Mouse (Mus musculus): ENCODE measurements around the gene Galnt12. TPM values are rescaled to one million over a fixed set of nuclear protein-coding genes. Genes with fewer than 3 reads are reported as not detected.
"Not testable (repeated sequence)": the region's sequence is repeated elsewhere in the genome, so short reads cannot be mapped to it uniquely, and the experiment has no call there.

Galnt12 gene
- polyA plus RNA-seq, 1 experiment from 2014 or later = 2.1 TPM

- Histone ChIP-seq H3K4me2 (ENCODE audit: low read length) (no peak overlapping the region), H3K9ac (ENCODE audit: low read length) (no peak overlapping the region), H3K27me3 (ENCODE audit: control insufficient read depth, insufficient read depth, low read length) (0 out of 2 replicates have a peak, but pooled peaks cover 5% of the 10 kb centered on the region), H3K4me1 (ENCODE audit: control insufficient read depth in 2 of 2, insufficient read depth in 2 of 2, low read length in 2 of 2) (peaks cover 2 to 9% of the 10 kb centered on the region in 2 experiments; a peak in 2 of 4 replicates), H3K9me3 (ENCODE audit: control insufficient read depth, low read length) (0 out of 2 replicates have a peak, but pooled peaks cover 2% of the 10 kb centered on the region), H3K27ac (replicated peaks in 1 of 2; ENCODE audit: control insufficient read depth in 1 of 2, insufficient read depth in 1 of 2, low read depth in 2 of 2, low read length in 2 of 2) (no peak overlapping the region), H3K4me3 (ENCODE audit: control insufficient read depth in 1 of 2, insufficient read depth in 1 of 2, low read depth in 1 of 2, low read length in 2 of 2) (no peak overlapping the region), H3K36me3 (ENCODE audit: control insufficient read depth, insufficient read depth, low read length) (no peaks in the 10 kb centered on the region)
- 75% methylated on average over 9 of the region's 9 CpGs for WGBS
- ATAC-seq (ENCODE audit: insufficient number of reproducible peaks, insufficient read depth, low FRiP score, low read depth) = no peak
These were observed 39.8 kb upstream of the Galnt12 start for GRCm38 (mm10) chr4:47051905-47052304.

GRCm38 (mm10) chr4:47055170-47055569, 36.5 kb upstream of the Galnt12 start:
- 86% methylated on average over 9 of the region's 9 CpGs for WGBS
- H3K4me3 ChIP-seq (ENCODE audit: control insufficient read depth in 1 of 2, insufficient read depth in 1 of 2, low read depth in 1 of 2, low read length in 2 of 2); H3K36me3 ChIP-seq (ENCODE audit: control insufficient read depth, insufficient read depth, low read length); H3K9ac ChIP-seq (ENCODE audit: low read length); H3K27me3 ChIP-seq (ENCODE audit: control insufficient read depth, insufficient read depth, low read length); H3K4me2 ChIP-seq (ENCODE audit: low read length); ATAC-seq (ENCODE audit: insufficient number of reproducible peaks, insufficient read depth, low FRiP score, low read depth); H3K9me3 ChIP-seq (ENCODE audit: control insufficient read depth, low read length); H3K27ac ChIP-seq (replicated peaks in 1 of 2; ENCODE audit: control insufficient read depth in 1 of 2, insufficient read depth in 1 of 2, low read depth in 2 of 2, low read length in 2 of 2): not testable (repeated sequence)
- H3K4me1 ChIP-seq (ENCODE audit: control insufficient read depth in 2 of 2, insufficient read depth in 2 of 2, low read length in 2 of 2) = peaks cover 2 to 13% of the 10 kb centered on the region in 2 experiments; a peak in 3 of 4 replicates

DNA sequence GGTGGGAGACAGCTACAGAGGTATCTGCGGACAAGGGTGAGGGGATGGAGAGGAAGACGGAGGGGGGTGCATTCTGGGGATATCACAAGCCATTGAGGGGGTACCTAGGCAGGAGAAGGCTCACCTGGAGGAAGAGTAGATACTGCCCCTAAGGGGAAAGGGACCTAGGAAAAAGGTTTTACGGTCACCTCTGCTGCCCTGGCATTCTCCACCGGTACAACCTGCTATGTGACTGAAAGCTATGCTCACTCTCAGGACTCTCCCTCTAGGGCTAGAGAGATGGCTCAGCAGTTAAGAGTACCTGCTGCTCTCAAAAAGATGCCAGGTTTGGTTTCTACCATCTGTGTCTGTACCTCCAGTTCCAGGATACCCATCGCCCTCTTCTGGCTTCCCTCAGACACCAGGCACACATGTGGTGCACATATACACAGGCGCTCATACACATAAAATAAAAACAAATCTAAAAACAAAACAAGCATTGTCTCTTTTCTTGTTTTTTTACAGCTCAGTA, 36.1 kb upstream of the Galnt12 start:
- H3K27me3 ChIP-seq (ENCODE audit: control insufficient read depth, insufficient read depth, low read length) = 0 out of 2 replicates have a peak, but pooled peaks cover 5% of the 10 kb centered on the region
- 95% methylated on average over 6 of the region's 6 CpGs for WGBS

GRCm38 (mm10) chr4:47056791-47057509, 34.8 kb upstream of the Galnt12 start, which contains the start of gene Anks6:
Anks6 (minus strand) TSS chr4:47057427.
- Histone ChIP-seq H3K9ac (ENCODE audit: low read length) (peak within 1 kb of the TSS; percentile 84), H3K9me3 (ENCODE audit: control insufficient read depth, low read length) (0 out of 2 replicates have a peak, but pooled peaks cover 2% of the 10 kb centered on the region), H3K4me1 (ENCODE audit: control insufficient read depth in 2 of 2, insufficient read depth in 2 of 2, low read length in 2 of 2) (peaks cover 0 to 4% of the 10 kb centered on the region in 2 experiments; a peak in 1 of 4 replicates), H3K27me3 (ENCODE audit: control insufficient read depth, insufficient read depth, low read length) (0 out of 2 replicates have a peak, but pooled peaks cover 2% of the 10 kb centered on the region), H3K4me3 (ENCODE audit: control insufficient read depth in 1 of 2, insufficient read depth in 1 of 2, low read depth in 1 of 2, low read length in 2 of 2) (peak within 1 kb of the TSS; percentile 74 to 82), H3K27ac (replicated peaks in 1 of 2; ENCODE audit: control insufficient read depth in 1 of 2, insufficient read depth in 1 of 2, low read depth in 2 of 2, low read length in 2 of 2) (peak within 1 kb of the TSS in 1 of 2 experiments; percentile 44; a peak in 1 of 4 replicates), H3K4me2 (ENCODE audit: low read length) (peak within 1 kb of the TSS; percentile 86), H3K36me3 (ENCODE audit: control insufficient read depth, insufficient read depth, low read length) (no peaks in the 10 kb centered on the region)
- ATAC-seq (ENCODE audit: insufficient number of reproducible peaks, insufficient read depth, low FRiP score, low read depth) = peak; percentile 89
- under 1% methylated on average over 84 of the region's 86 CpGs for WGBS

More for the DNA sequence above, 36.1 kb upstream of the Galnt12 start:
- Histone ChIP-seq H3K36me3 (ENCODE audit: control insufficient read depth, insufficient read depth, low read length) (no peaks in the 10 kb centered on the region), H3K27ac (replicated peaks in 1 of 2; ENCODE audit: control insufficient read depth in 1 of 2, insufficient read depth in 1 of 2, low read depth in 2 of 2, low read length in 2 of 2) (no peak overlapping the region), H3K9ac (ENCODE audit: low read length) (no peak overlapping the region), H3K4me2 (ENCODE audit: low read length) (no peak overlapping the region), H3K9me3 (ENCODE audit: control insufficient read depth, low read length) (0 out of 2 replicates have a peak, but pooled peaks cover 2% of the 10 kb centered on the region), H3K4me1 (ENCODE audit: control insufficient read depth in 2 of 2, insufficient read depth in 2 of 2, low read length in 2 of 2) (peaks cover 2 to 10% of the 10 kb centered on the region in 2 experiments; a peak in 3 of 4 replicates), H3K4me3 (ENCODE audit: control insufficient read depth in 1 of 2, insufficient read depth in 1 of 2, low read depth in 1 of 2, low read length in 2 of 2) (no peak overlapping the region)
- no peak for ATAC-seq (ENCODE audit: insufficient number of reproducible peaks, insufficient read depth, low FRiP score, low read depth)

- Histone ChIP-seq H3K9me3 (ENCODE audit: control insufficient read depth, low read length) (0 out of 2 replicates have a peak, but pooled peaks cover 2% of the 10 kb centered on the region), H3K27me3 (ENCODE audit: control insufficient read depth, insufficient read depth, low read length) (no peaks in the 10 kb centered on the region), H3K4me2 (ENCODE audit: low read length) (peak overlapping the region; percentile 86), H3K36me3 (ENCODE audit: control insufficient read depth, insufficient read depth, low read length) (no peaks in the 10 kb centered on the region), H3K4me1 (ENCODE audit: control insufficient read depth in 2 of 2, insufficient read depth in 2 of 2, low read length in 2 of 2) (peaks cover 0 to 4% of the 10 kb centered on the region in 2 experiments; a peak in 1 of 4 replicates), H3K27ac (replicated peaks in 1 of 2; ENCODE audit: control insufficient read depth in 1 of 2, insufficient read depth in 1 of 2, low read depth in 2 of 2, low read length in 2 of 2) (peak overlapping the region in 1 of 2 experiments; percentile 6; a peak in 1 of 4 replicates), H3K9ac (ENCODE audit: low read length) (peak overlapping the region; percentile 84), H3K4me3 (ENCODE audit: control insufficient read depth in 1 of 2, insufficient read depth in 1 of 2, low read depth in 1 of 2, low read length in 2 of 2) (peak overlapping the region; percentile 74 to 82)
- 33% methylated on average over 24 of the region's 25 CpGs for WGBS
- 0 out of 2 replicates have a peak, but pooled peaks have one; percentile 7 for ATAC-seq (ENCODE audit: insufficient number of reproducible peaks, insufficient read depth, low FRiP score, low read depth)
These were observed 34.0 kb upstream of the Galnt12 start for GRCm38 (mm10) chr4:47057510-47058325.

DNA sequence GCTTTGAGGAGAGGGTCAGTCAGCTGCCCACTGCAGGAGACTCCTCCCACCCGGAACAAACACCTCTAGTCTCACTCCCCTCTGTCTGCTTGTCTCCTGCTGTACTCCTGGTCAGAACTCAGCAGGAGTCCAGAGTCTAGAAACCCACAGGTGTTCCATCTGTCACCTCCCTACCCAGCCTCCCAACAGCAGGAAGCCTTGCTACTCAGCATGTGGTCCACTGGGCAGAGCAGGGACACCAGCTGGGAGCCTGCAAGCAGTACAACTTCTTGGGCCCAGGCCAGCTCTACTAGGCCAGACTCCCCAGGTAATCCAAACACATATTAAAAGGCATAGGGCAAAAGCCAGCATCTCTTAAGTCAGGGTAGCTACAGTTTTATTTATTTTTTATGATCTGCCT, 30.8 kb upstream of the Galnt12 start:
- WGBS = 10% methylated on average over 1 of the region's 1 CpGs
- Histone ChIP-seq H3K9me3 (ENCODE audit: control insufficient read depth, low read length) (no peaks in the 10 kb centered on the region), H3K4me3 (ENCODE audit: control insufficient read depth in 1 of 2, insufficient read depth in 1 of 2, low read depth in 1 of 2, low read length in 2 of 2) (no peak overlapping the region), H3K4me1 (ENCODE audit: control insufficient read depth in 2 of 2, insufficient read depth in 2 of 2, low read length in 2 of 2) (peaks cover 0 to 4% of the 10 kb centered on the region in 2 experiments; a peak in 1 of 4 replicates), H3K9ac (ENCODE audit: low read length) (no peak overlapping the region), H3K27ac (replicated peaks in 1 of 2; ENCODE audit: control insufficient read depth in 1 of 2, insufficient read depth in 1 of 2, low read depth in 2 of 2, low read length in 2 of 2) (no peak overlapping the region), H3K27me3 (ENCODE audit: control insufficient read depth, insufficient read depth, low read length) (no peaks in the 10 kb centered on the region), H3K36me3 (ENCODE audit: control insufficient read depth, insufficient read depth, low read length) (no peaks in the 10 kb centered on the region), H3K4me2 (ENCODE audit: low read length) (no peak overlapping the region)
- ATAC-seq (ENCODE audit: insufficient number of reproducible peaks, insufficient read depth, low FRiP score, low read depth) = no peak

DNA sequence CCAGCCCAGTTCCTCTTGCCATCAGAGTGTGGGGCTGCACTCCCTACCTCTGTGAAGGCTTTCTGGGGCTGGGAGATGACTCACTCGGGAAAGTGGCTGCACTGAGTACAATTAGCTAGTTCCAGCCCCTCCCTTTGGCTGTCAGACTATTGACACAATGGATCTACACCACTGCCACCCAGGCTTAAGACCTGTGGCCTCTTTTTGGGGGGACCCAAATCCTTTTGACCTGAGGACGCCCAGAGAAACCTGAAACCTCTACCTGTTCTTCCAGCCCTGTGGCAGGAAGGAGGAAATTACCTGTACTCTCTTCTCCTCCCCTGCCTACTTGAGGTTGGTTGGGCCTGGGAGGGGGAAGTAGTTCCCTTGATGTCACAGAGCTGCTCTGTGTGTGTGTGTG, 16.7 kb upstream of the Galnt12 start:
- no peaks in the 10 kb centered on the region for H3K9me3 ChIP-seq (ENCODE audit: control insufficient read depth, low read length)
- H3K4me1 ChIP-seq (ENCODE audit: control insufficient read depth in 2 of 2, insufficient read depth in 2 of 2, low read length in 2 of 2) = no peaks in the 10 kb centered on the region
- no peaks in the 10 kb centered on the region for H3K36me3 ChIP-seq (ENCODE audit: control insufficient read depth, insufficient read depth, low read length)
- H3K4me3 ChIP-seq (ENCODE audit: control insufficient read depth in 1 of 2, insufficient read depth in 1 of 2, low read depth in 1 of 2, low read length in 2 of 2) = no peak overlapping the region
- H3K4me2 ChIP-seq (ENCODE audit: low read length) = no peak overlapping the region
- ATAC-seq (ENCODE audit: insufficient number of reproducible peaks, insufficient read depth, low FRiP score, low read depth) = no peak
- H3K27ac ChIP-seq (replicated peaks in 1 of 2; ENCODE audit: control insufficient read depth in 1 of 2, insufficient read depth in 1 of 2, low read depth in 2 of 2, low read length in 2 of 2) = no peak overlapping the region
- H3K9ac ChIP-seq (ENCODE audit: low read length) = no peak overlapping the region
- H3K27me3 ChIP-seq (ENCODE audit: control insufficient read depth, insufficient read depth, low read length) = no peaks in the 10 kb centered on the region
- 36% methylated on average over 2 of the region's 2 CpGs for WGBS
